Mouse (Mus musculus) kidney, adult 2 months (tissue): ENCODE data around the gene Pcsk2.

Experiments
- CTCF ChIP-seq: fragments of 200-500 bp; conservative IDR thresholded peaks from 2 replicates; pipeline ENCODE4 v1.5.1; 2011; ENCODE audit warnings: low read depth, mild to moderate bottlenecking, control low read depth, low read length, moderate library complexity, mixed read lengths; ENCODE audit not compliant: insufficient read depth, insufficient read length
- POLR2A ChIP-seq: fragments of 200-500 bp; IDR thresholded peaks from one replicate; pipeline ENCODE4 v1.6.1; 2011; ENCODE audit warnings: low read depth, low read length, control low read depth

- TF ChIP-seq CTCF (no peak), POLR2A (no peak)
Observed at GRCm38 (mm10) chr2:143789911-143790310, 244.0 kb downstream of the Pcsk2 start.
